Mouse (Mus musculus) spleen, postnatal 10 days (tissue): ENCODE measurements around the gene Atp6v1g3.

Experiments
- DNase-seq, 2 experiments: peaks; one replicate each; pipeline ENCODE4 v3.0.0; 2021 to 2022; ENCODE audit warnings: low spot score in 2 of 2

Atp6v1g3 gene

GRCm38 (mm10) chr1:138289455-138290425 lies 16.2 kb downstream of the Atp6v1g3 start:
- DNase-seq, result no peak

- DNase-seq, result no peak
Measured at GRCm38 (mm10) chr1:138291463-138291862, 17.9 kb downstream of the Atp6v1g3 start.

- DNase-seq, result no peak
Measured at GRCm38 (mm10) chr1:138294487-138294886, 20.9 kb downstream of the Atp6v1g3 start.

GRCm38 (mm10) chr1:138298156-138298555 lies 24.6 kb downstream of the Atp6v1g3 start:
- no peak for DNase-seq

- peak in 1 of 2 experiments; percentile 55 for DNase-seq
Measured at GRCm38 (mm10) chr1:138299576-138299975, 26.0 kb downstream of the Atp6v1g3 start.

GRCm38 (mm10) chr1:138301920-138302319 lies 28.4 kb downstream of the Atp6v1g3 start:
- DNase-seq, result no peak

- DNase-seq, result no peak
Measured at GRCm38 (mm10) chr1:138302756-138303155, 29.2 kb downstream of the Atp6v1g3 start.

- no peak for DNase-seq
Measured at GRCm38 (mm10) chr1:138303296-138303695, 29.8 kb downstream of the Atp6v1g3 start.

- DNase-seq, result no peak
Measured at GRCm38 (mm10) chr1:138304141-138304915, 30.8 kb downstream of the Atp6v1g3 start.

- DNase-seq, result no peak
Measured at GRCm38 (mm10) chr1:138322657-138323056, 49.1 kb downstream of the Atp6v1g3 start.

GRCm38 (mm10) chr1:138323076-138323630 lies 49.6 kb downstream of the Atp6v1g3 start:
- no peak for DNase-seq

- DNase-seq, result no peak
Measured at GRCm38 (mm10) chr1:138326091-138326490, 52.6 kb downstream of the Atp6v1g3 start.

- no peak for DNase-seq
Measured at GRCm38 (mm10) chr1:138326566-138326965, 53.0 kb downstream of the Atp6v1g3 start.

- DNase-seq, result peak in 1 of 2 experiments; percentile 18
Measured at GRCm38 (mm10) chr1:138327466-138328245, 54.1 kb downstream of the Atp6v1g3 start.

GRCm38 (mm10) chr1:138328320-138328719 lies 54.8 kb downstream of the Atp6v1g3 start:
- DNase-seq, result no peak

GRCm38 (mm10) chr1:138330556-138330955 lies 57.0 kb downstream of the Atp6v1g3 start:
- DNase-seq, result no peak

- no peak for DNase-seq
Measured at GRCm38 (mm10) chr1:138331596-138331995, 58.1 kb downstream of the Atp6v1g3 start.

- no peak for DNase-seq
Measured at GRCm38 (mm10) chr1:138334701-138335100, 61.2 kb downstream of the Atp6v1g3 start.

- no peak for DNase-seq
Measured at GRCm38 (mm10) chr1:138337417-138337816, 63.9 kb downstream of the Atp6v1g3 start.
